Mouse (Mus musculus) kidney, postnatal 14 days (tissue): ENCODE measurements around the gene Gm49405.
"Not testable (repeated sequence)": the region's sequence is repeated elsewhere in the genome, so short reads cannot be mapped to it uniquely, and the experiment has no call there.

Experiments
- DNase-seq: peaks from one replicate; pipeline ENCODE4 v3.0.0; 2022; ENCODE audit warnings: mixed read lengths

Gene Gm49405

GRCm38 (mm10) chr19:4017921-4018587 lies 17.6 kb downstream of the Gm49405 start:
- DNase-seq = no peak

DNA sequence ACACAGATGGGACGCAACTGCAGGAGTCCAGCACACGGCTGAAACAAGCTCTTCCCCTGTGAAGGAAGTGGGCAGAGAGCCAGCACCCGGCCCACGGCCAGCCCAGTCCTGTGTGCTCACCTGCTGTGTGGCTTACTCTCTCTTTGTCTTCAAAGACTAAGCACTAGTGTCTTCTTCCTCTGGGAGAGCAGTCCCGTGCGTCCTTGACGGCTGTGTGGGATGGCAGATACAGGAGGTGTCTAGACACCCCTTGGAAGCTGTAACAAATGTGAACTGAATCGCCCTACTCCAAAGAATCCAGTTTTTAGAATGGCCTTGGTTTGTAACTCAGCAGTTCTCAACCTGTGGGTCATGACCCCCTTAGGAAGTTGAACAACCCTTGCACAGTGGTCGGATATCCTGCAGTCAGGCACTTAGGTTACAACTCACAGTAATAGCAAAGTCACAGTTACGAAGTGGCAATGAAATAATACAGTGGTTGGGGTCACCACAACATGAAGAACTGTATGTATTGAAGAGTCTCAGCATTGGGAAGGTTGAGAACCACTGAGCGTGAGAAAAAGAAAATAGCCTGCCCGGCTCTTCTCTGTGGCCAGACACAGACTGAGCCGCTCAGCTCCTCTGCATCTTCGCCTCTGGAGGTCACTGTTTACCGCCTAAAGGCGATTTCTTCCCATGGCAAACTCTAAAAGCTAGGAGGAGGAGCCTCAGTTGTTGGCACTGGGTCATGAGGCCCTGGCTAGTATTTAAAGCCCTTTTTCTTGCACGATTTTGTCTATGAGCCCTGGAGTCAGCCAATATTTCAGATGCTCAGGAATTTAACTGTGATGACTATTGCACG lies 18.5 kb downstream of the Gm49405 start:
- DNase-seq = peak; percentile 90

GRCm38 (mm10) chr19:4023185-4023584 lies 22.8 kb downstream of the Gm49405 start:
- no peak for DNase-seq

DNA sequence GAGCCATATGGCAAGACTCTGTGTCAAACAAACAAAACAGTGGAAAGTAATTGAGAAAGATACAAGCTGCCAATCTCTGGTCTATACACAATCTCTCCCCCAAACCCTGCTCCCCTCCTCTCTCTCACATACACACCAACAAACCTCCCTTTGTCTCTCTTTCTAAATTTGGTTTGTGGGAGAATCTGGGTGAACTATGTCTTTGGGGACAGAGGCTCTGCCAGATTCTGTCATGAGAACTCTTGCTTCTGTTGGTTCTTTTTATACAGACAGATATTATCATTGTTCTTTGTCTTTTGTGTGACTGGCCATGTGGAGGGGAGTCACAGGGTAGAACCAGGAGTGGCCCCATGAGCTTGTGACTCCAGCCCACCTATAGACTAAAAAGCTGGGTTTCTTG lies 27.1 kb downstream of the Gm49405 start:
- DNase-seq = no peak

GRCm38 (mm10) chr19:4032668-4033067 lies 32.2 kb downstream of the Gm49405 start:
- no peak for DNase-seq

DNA sequence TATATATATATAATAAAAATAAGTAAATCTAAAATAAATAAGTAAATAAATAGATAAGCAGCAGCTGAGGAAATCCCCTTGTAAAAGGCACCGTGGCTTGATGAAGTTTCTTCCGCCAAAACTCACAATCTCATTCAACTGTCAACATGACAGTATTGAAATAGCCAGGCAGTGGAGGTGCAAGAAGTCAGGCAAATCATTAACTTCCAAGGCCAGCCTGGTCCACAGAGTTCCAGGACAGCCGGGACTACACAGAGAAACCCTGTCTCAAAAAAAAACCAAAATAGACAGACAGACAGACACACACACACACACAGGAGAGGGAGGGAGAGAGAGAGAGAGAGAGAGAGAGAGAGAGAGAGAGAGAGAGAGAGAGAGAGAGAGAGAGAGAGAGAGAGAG lies 32.9 kb downstream of the Gm49405 start:
- peak; percentile 54 for DNase-seq

GRCm38 (mm10) chr19:4033742-4034141 lies 33.3 kb downstream of the Gm49405 start:
- no peak for DNase-seq

DNA sequence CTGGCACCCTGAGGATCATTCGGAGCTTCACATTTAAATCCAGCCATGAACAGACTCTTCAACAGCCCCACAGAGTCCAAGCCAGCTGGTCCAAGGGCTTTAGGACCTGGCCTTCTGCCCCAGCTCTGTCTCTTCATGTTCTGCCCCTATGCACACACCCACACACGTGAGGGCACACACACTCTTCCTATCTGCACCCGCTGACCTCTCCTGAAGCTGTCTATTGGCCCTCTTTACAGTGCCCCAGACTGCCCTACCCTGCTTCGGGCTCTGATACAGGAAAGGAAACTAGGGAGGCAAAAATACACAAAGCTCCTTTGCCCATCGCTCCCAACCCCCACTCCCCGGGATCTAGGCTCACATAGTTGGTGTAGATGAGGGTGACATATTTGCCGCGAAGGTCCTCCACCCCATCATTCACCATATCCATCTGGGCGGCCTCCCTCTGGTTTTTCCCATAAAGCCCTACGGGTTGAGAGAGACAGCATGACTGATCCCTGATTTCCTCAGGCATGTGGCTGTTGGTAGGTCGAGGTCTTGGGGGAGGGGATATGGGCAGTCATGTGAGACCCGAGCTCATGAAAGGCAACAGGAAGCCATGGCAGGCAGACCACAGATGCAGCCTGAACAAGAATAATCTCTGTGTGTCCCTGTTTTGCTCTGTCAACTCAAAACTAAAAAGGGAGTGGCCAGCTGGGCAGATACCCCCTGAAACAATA lies 36.1 kb downstream of the Gm49405 start:
- no peak for DNase-seq

DNA sequence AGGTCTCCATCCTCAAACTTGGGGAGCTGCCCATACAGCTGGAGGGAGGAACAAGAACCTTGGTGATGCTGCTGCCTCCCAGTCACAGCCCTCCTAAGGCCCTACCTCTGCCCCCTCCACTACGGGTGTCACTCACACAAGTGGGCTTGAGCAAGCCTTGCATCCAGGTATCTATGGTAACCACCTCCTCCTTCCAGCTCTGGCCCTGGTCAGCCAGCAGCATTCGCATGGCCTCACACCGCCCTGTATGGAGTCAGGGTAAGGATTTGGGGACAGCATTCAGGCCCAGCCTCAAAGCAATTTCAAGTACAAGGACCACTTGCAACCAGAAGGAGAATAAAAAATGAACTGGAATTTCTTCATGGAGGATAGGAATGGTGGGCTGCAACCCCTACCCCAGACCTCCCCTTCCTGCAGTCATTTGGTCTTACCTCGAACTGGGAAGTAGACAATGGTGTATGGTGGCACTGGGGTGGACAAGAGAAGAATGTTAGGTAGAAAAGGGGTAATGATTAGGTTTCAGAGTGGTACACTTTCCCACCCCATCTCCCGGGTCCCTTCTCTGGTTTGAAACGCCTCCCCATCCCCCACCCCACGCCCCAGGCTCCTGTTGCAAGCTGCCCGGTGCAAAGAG lies 36.8 kb downstream of the Gm49405 start:
- DNase-seq = not testable (repeated sequence)

GRCm38 (mm10) chr19:4037788-4038232 lies 37.4 kb downstream of the Gm49405 start, which contains the start of gene Gstp1:
Gene Gstp1, minus strand, starts transcription at chr19:4037985.
- peak; percentile 90 for DNase-seq

GRCm38 (mm10) chr19:4040941-4041340 lies 40.5 kb downstream of the Gm49405 start:
- DNase-seq = not testable (repeated sequence)

GRCm38 (mm10) chr19:4041500-4041899 lies 41.1 kb downstream of the Gm49405 start:
- DNase-seq = not testable (repeated sequence)

DNA sequence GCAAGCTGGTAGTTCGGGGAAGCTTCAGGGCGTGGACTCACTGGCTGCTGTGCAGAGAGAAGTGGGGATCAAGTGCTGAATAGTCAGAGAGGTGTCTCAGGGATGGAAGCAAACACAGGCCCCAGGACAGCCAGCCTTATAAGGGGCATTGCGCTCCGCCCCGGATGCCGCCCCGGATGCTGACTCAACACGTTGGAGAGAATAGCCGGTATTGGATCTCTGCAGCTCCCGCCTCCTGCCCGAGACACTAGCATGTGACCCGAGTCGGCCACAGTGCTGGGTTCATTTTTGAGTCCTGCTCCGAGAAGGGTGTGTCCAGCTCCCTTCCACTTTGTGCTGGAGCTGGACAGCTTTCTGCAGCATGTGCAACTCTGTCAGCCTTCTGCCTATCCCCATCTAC lies 41.7 kb downstream of the Gm49405 start:
- DNase-seq = peak; percentile 28

DNA sequence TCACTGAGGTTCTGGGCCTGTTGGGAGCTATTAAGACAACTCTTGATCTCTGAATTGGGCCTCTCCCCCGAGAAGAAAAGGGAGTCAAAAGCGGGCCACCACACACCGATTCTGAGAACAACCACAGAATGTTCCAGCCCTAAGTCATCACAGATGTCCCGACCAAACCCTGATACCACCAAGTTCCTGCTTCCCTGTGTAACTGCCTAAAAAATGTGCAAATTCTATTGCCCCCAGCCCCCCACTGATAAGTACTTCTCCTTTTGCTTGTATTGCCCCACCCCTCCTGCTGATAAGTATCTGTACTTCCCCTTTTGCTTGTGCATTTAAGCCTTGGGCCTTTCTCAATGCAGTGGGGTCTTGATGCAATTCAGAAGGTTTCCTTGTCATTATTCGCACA lies 43.7 kb downstream of the Gm49405 start:
- DNase-seq = not testable (repeated sequence)

GRCm38 (mm10) chr19:4045966-4046865 lies 45.8 kb downstream of the Gm49405 start, which contains the start of gene Gstp2:
Gene Gstp2, minus strand, starts transcription at chr19:4046023.
- peak; percentile 88 for DNase-seq

GRCm38 (mm10) chr19:4046866-4047254 lies 46.4 kb downstream of the Gm49405 start:
- no peak for DNase-seq

DNA sequence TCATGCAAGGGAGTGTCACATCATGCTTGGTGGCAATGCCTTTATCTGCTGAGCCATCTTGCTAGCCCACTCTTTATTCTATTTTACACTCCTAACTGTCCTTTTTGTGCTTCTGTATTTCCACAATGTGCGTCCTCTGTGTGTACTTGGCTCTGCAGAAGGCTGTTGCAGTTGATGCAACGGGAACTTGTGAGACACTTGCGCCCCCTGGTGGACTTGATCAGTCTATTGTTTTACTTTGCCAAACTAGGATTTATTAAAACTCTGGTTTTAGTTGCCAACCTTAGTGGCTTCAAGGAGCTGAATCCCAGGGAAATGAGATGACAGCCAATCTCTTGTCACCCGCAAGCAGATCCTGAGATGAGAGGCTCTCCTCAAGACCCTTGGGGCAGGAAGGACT lies 47.4 kb downstream of the Gm49405 start:
- peak; percentile 85 for DNase-seq

DNA sequence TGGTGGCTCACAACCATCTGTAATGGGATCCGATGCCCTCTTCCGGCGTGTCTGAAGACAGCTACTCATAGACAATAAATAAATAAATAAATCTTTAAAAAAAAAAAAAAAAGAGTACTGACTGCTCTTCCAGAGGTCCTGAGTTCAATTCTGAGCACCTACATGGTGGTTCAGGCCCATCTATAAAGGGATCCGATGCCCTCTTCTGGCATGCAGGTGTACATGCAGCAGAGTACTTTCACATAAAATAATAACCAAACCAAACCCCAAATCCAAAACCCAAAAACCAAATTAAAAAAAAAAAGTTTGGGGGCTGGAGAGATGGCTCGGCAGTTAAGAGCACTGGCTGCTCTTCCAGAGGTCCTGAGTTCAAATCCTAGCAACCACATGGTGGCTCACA lies 48.6 kb downstream of the Gm49405 start:
- DNase-seq = not testable (repeated sequence)

- DNase-seq = no peak
Observed at GRCm38 (mm10) chr19:4051016-4051415, 50.6 kb downstream of the Gm49405 start.

- peak; percentile 77 for DNase-seq
Observed at GRCm38 (mm10) chr19:4051741-4052515, 51.5 kb downstream of the Gm49405 start.

- DNase-seq = no peak
Observed at GRCm38 (mm10) chr19:4052516-4053030, 52.1 kb downstream of the Gm49405 start.
